Mouse (Mus musculus): ENCODE measurements around the gene Klkb1. TPM values are rescaled to one million over a fixed set of nuclear protein-coding genes. Genes with fewer than 3 reads are reported as not detected.
A peak's percentile ranks its signal among the peaks of the same experiment; 100 is the strongest.

The Klkb1 gene
- total RNA-seq, 2 experiments from 2014 or later, result not detected

GRCm38 (mm10) chr8:45236164-45236912 lies 58.3 kb downstream of the Klkb1 start:
- intact Hi-C loops (cut with DNase I), result loop anchor here (5.0 kb wide), 2 partner anchors 184 to 299 kb away; partner anchors contain the start of gene Fat1
- TF ChIP-seq CTCF (IDR thresholded peaks at IDR 0.05), result peak; percentile 80
- Histone ChIP-seq H3K4me3 (no peak overlapping the region), H3K27ac (no peak overlapping the region)
- DNase-seq (ENCODE audit: extremely low spot score in 1 of 2, low spot score in 2 of 2), result peak; percentile 32 to 49

DNA sequence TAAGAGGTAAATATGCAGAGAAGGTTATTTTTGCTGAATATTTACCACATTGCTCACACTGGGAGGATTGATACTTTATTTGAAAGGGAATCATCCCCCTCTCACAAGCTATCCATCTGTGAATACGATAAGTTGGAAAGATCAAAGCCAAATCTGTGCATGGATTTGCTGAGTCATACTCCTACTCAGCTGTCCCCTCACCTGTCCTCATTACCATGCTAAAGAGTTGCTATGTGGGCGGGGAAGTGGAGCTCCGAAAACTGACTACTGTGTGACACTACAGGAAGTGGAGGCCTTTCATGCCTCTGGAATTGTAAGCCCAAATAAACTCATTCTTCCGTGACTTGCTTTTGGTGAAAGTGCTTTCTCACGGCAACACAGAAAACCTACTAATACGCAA lies 59.4 kb downstream of the Klkb1 start:
- intact Hi-C loops (cut with DNase I), result loop anchor here (5.0 kb wide), 2 partner anchors 183 to 298 kb away; partner anchors contain the start of gene Fat1

GRCm38 (mm10) chr8:45233256-45233655 lies 61.4 kb downstream of the Klkb1 start:
- Histone ChIP-seq H3K27ac (no peak overlapping the region), H3K4me3 (no peak overlapping the region)
- intact Hi-C loops (cut with DNase I), result no loop called here
- DNase-seq (ENCODE audit: extremely low spot score in 1 of 2, low spot score in 2 of 2), result no peak
- no peak for TF ChIP-seq CTCF (IDR thresholded peaks at IDR 0.05)

More for the DNA sequence above, 59.4 kb downstream of the Klkb1 start:
- Histone ChIP-seq H3K4me3 (no peak overlapping the region), H3K27ac (no peak overlapping the region)
- no peak for DNase-seq (ENCODE audit: extremely low spot score in 1 of 2, low spot score in 2 of 2)
- no peak for TF ChIP-seq CTCF (IDR thresholded peaks at IDR 0.05)

Other genes starting within 250 kb of the Klkb1 start
- gene Mtnr1a, start 225.7 kb downstream of the Klkb1 start, total RNA-seq (2021), result not detected
- not detected for gene F11, start 32.8 kb downstream of the Klkb1 start, total RNA-seq (2021)
- not detected for gene Gm45753, start 13.6 kb upstream of the Klkb1 start, total RNA-seq (2021)
- gene Cyp4v3, start 38.4 kb upstream of the Klkb1 start, total RNA-seq (2021), result 1 to 10 TPM; 5.5 to 6.5 TPM
- gene Fam149a, start 87.4 kb upstream of the Klkb1 start, total RNA-seq (2021), result 10 to 100 TPM; 25.7 to 26.0 TPM
- 1 to 10 TPM; 8.7 to 8.8 TPM for gene Tlr3, start 116.2 kb upstream of the Klkb1 start, total RNA-seq (2021)
- 100 to 1,000 TPM; 370 to 377 TPM for gene Sorbs2, start 212.9 kb upstream of the Klkb1 start, total RNA-seq (2021)

All from left cerebral cortex, adult 2 months (tissue).